In the genomic region with DNA sequence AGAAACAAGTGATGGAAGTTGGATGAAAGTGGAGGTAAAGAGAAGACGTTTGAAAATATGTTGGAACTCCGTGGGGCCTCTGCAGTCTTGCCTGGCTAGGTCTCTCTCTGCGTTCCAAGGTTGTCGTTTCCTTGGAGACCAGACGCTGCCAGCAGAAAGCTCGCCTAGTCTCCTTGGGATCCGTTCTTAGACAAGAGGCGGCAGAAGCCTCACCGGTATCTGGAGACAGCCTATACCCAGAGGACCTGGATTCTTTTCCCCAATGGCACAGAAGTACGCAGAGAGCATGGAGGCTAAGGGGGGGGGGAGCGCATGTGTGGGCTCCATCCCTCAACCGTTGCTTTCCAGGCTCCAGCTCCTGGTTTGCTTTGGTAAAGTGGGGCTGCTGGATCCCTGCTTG, we compare ENCODE assay signal across 10 mouse cellular contexts. TPM values are rescaled to one million over a fixed set of nuclear protein-coding genes. Genes with fewer than 3 reads are reported as not detected.
DNase-seq lines count a peak whose midpoint lies in the region; ATAC-seq and TF ChIP-seq lines count a peak whose summit lies in the region.
"Had no signal": no experiment of that assay in that cellular context is flagged by ENCODE, and none has a peak within 500 bp of the region (broad histone marks: within the 10 kb centered on the region; RNA-seq: fewer than 3 reads in every experiment).

No protein-coding gene starts in this region.

- H3K9me3 ChIP-seq in heart, postnatal 0 days (replicated peaks; ENCODE audit: control insufficient read depth, low read length): no peaks in the 10 kb centered on the region
- no peaks in the 10 kb centered on the region for H3K9me3 ChIP-seq in forebrain, embryonic 12.5 days
- H3K9me3 ChIP-seq in midbrain, embryonic 11.5 days (ENCODE audit: control insufficient read depth, low read length): no peaks in the 10 kb centered on the region
- H3K9me3 ChIP-seq: liver, embryonic 15.5 days had no signal

- 12% methylated on average over 12 of the region's 12 CpGs for WGBS in heart, postnatal 0 days
- 3% methylated on average over 12 of the region's 12 CpGs for WGBS in forebrain, embryonic 12.5 days
- WGBS in midbrain, embryonic 11.5 days: 4% methylated on average over 12 of the region's 12 CpGs

- no peaks in the 10 kb centered on the region for H3K36me3 ChIP-seq in heart, postnatal 0 days (replicated peaks; ENCODE audit: control insufficient read depth, insufficient read depth, low read length)
- H3K36me3 ChIP-seq in forebrain, embryonic 12.5 days (replicated peaks): no peaks in the 10 kb centered on the region
- no peaks in the 10 kb centered on the region for H3K36me3 ChIP-seq in midbrain, embryonic 11.5 days (ENCODE audit: control insufficient read depth, insufficient read depth, low read length)
- H3K36me3 ChIP-seq: liver, embryonic 15.5 days had no signal

- no peak for TF ChIP-seq EP300 in heart, postnatal 0 days (IDR thresholded peaks at IDR 0.05; ENCODE audit: low read depth)

- H3K4me3 ChIP-seq in heart, postnatal 0 days (ENCODE audit: low read depth, low read length): no peak overlapping the region
- no peak overlapping the region for H3K4me3 ChIP-seq in forebrain, embryonic 12.5 days (replicated peaks)
- no peak overlapping the region for H3K4me3 ChIP-seq in midbrain, embryonic 11.5 days (ENCODE audit: low read depth, low read length)
- H3K4me3 ChIP-seq: liver, embryonic 15.5 days had no signal

- H3K4me2 ChIP-seq in heart, postnatal 0 days (ENCODE audit: low read depth, low read length): 0 out of 2 replicates have a peak overlapping the region, but pooled peaks have one; percentile 9
- H3K4me2 ChIP-seq in forebrain, embryonic 12.5 days: peak overlapping the region; percentile 35
- H3K4me2 ChIP-seq in midbrain, embryonic 11.5 days: peak overlapping the region; percentile 18
- H3K4me2 ChIP-seq: liver, embryonic 15.5 days had no signal

- peaks cover 4% of the 10 kb centered on the region; the same call in 1 of the 2 replicates for H3K4me1 ChIP-seq in heart, postnatal 0 days (ENCODE audit: control insufficient read depth, insufficient read depth)
- peaks cover 11% of the 10 kb centered on the region for H3K4me1 ChIP-seq in forebrain, embryonic 12.5 days
- peaks cover 7% of the 10 kb centered on the region; the same call in 1 of the 2 replicates for H3K4me1 ChIP-seq in midbrain, embryonic 11.5 days (ENCODE audit: control insufficient read depth, insufficient read depth, low read length)
- H3K4me1 ChIP-seq: liver, embryonic 15.5 days had no signal

- H3K27ac ChIP-seq in heart, postnatal 0 days (ENCODE audit: low read depth): no peak overlapping the region
- H3K27ac ChIP-seq in forebrain, embryonic 12.5 days: no peak overlapping the region
- H3K27ac ChIP-seq in midbrain, embryonic 11.5 days (ENCODE audit: low read depth, low read length): no peak overlapping the region
- H3K27ac ChIP-seq: liver, embryonic 15.5 days had no signal

- no peak for TF ChIP-seq CTCF in heart, postnatal 0 days (IDR thresholded peaks at IDR 0.05; ENCODE audit: low read depth)

- intact Hi-C loops in heart, postnatal 36 days (cut with DNase I): no loop called here

- no peak overlapping the region for H3K9ac ChIP-seq in heart, postnatal 0 days (replicated peaks; ENCODE audit: low read depth, low read length)
- H3K9ac ChIP-seq in forebrain, embryonic 12.5 days: peak overlapping the region; percentile 3; the same call in 1 of the 2 replicates
- peak overlapping the region; percentile 2; the same call in 1 of the 2 replicates for H3K9ac ChIP-seq in midbrain, embryonic 11.5 days (ENCODE audit: low read length)
- H3K9ac ChIP-seq: liver, embryonic 15.5 days had no signal

- no peak for ATAC-seq in heart, postnatal 0 days (ENCODE audit: insufficient read depth, low read depth)
- ATAC-seq in forebrain, embryonic 12.5 days (ENCODE audit: low FRiP score): no peak
- ATAC-seq in midbrain, embryonic 11.5 days (ENCODE audit: low FRiP score): 0 out of 2 replicates have a peak, but pooled peaks have one; percentile 30

- no peak for DNase-seq in heart, postnatal 0 days (ENCODE audit: low spot score)
- no peak for DNase-seq in heart, postnatal 36 days
- peak; percentile 42 for DNase-seq in ZHBTc4 (ENCODE audit: low read depth, low spot score)
- DNase-seq in midbrain, embryonic 11.5 days (ENCODE audit: low spot score, missing footprints): peak; percentile 88
- DNase-seq in urinary bladder, postnatal 14 days (ENCODE audit: low spot score): no peak
- DNase-seq in cerebellum, adult 8-10 months: no peak
- no peak for DNase-seq in urinary bladder, postnatal 10 days (ENCODE audit: low spot score)

- no peaks in the 10 kb centered on the region for H3K27me3 ChIP-seq in heart, postnatal 0 days (ENCODE audit: control insufficient read depth, insufficient read depth, low read length)
- H3K27me3 ChIP-seq in forebrain, embryonic 12.5 days: no peaks in the 10 kb centered on the region
- H3K27me3 ChIP-seq in midbrain, embryonic 11.5 days (ENCODE audit: control insufficient read depth, insufficient read depth, low read length): no peaks in the 10 kb centered on the region
- H3K27me3 ChIP-seq: liver, embryonic 15.5 days had no signal

RNA-seq across cellular contexts. Expression of a gene that starts 12.1 kb away (rescaled TPM):
- 0.15 and 1.7 TPM in 2 replicates for total RNA-seq in heart, postnatal 0 days (2014; rRNA removed; ENCODE audit: low replicate concordance)
- 5.4 and 5.6 TPM in 2 replicates for polyA plus RNA-seq in heart, postnatal 0 days (2015; fragmentation: Nextera tagmentation; extraction: Ambion mirVana)
- 1 to 10 TPM; 2.0 to 2.1 TPM for total RNA-seq in heart, postnatal 36 days (2021)
- polyA plus RNA-seq in forebrain, embryonic 12.5 days (2016; fragmentation: Nextera tagmentation; extraction: Ambion mirVana): 1.2 and 1.7 TPM in 2 replicates
- polyA plus RNA-seq in midbrain, embryonic 11.5 days (2014; fragmentation: Nextera tagmentation; extraction: Ambion mirVana): 0.40 and 0.93 TPM in 2 replicates

RNA-seq across cellular contexts. Expression of a gene that starts 12.7 kb away (rescaled TPM):
- 21.1 and 27.2 TPM in 2 replicates for total RNA-seq in heart, postnatal 0 days (2014; rRNA removed; ENCODE audit: low replicate concordance)
- 18.3 and 20.6 TPM in 2 replicates for polyA plus RNA-seq in heart, postnatal 0 days (2015; fragmentation: Nextera tagmentation; extraction: Ambion mirVana)
- 10 to 100 TPM in 1 of 2 experiments, 1 to 10 TPM in 1; 8.0 to 10.0 TPM for total RNA-seq in heart, postnatal 36 days (2021)
- polyA plus RNA-seq in forebrain, embryonic 12.5 days (2016; fragmentation: Nextera tagmentation; extraction: Ambion mirVana): 55.2 and 55.9 TPM in 2 replicates
- polyA plus RNA-seq in midbrain, embryonic 11.5 days (2014; fragmentation: Nextera tagmentation; extraction: Ambion mirVana): 52.0 and 55.0 TPM in 2 replicates

RNA-seq across cellular contexts. Expression of a gene that starts 29.6 kb away (rescaled TPM):
- 19.9 and 30.0 TPM in 2 replicates for total RNA-seq in heart, postnatal 0 days (2014; rRNA removed; ENCODE audit: low replicate concordance)
- 5.0 and 5.5 TPM in 2 replicates for polyA plus RNA-seq in heart, postnatal 0 days (2015; fragmentation: Nextera tagmentation; extraction: Ambion mirVana)
- total RNA-seq in heart, postnatal 36 days (2021): 10 to 100 TPM in 1 of 2 experiments, 1 to 10 TPM in 1; 8.2 to 13.8 TPM
- 16.3 and 19.3 TPM in 2 replicates for polyA plus RNA-seq in forebrain, embryonic 12.5 days (2016; fragmentation: Nextera tagmentation; extraction: Ambion mirVana)
- polyA plus RNA-seq in midbrain, embryonic 11.5 days (2014; fragmentation: Nextera tagmentation; extraction: Ambion mirVana): 16.9 and 17.8 TPM in 2 replicates

RNA-seq across cellular contexts. Expression of a gene that starts 36.9 kb away (rescaled TPM):
- not detected in 2 replicates for total RNA-seq in heart, postnatal 0 days (2014; rRNA removed; ENCODE audit: low replicate concordance)
- not detected in 2 replicates for polyA plus RNA-seq in heart, postnatal 0 days (2015; fragmentation: Nextera tagmentation; extraction: Ambion mirVana)
- total RNA-seq in heart, postnatal 36 days (2021): not detected
- not detected in 2 replicates for polyA plus RNA-seq in forebrain, embryonic 12.5 days (2016; fragmentation: Nextera tagmentation; extraction: Ambion mirVana)
- not detected in 2 replicates for polyA plus RNA-seq in midbrain, embryonic 11.5 days (2014; fragmentation: Nextera tagmentation; extraction: Ambion mirVana)
- total RNA-seq: G1E had no signal
- polyA plus RNA-seq: G1E; liver, embryonic 15.5 days had no signal

RNA-seq across cellular contexts. Expression of a gene that starts 49.4 kb away (rescaled TPM):
- not detected in 2 replicates for total RNA-seq in heart, postnatal 0 days (2014; rRNA removed; ENCODE audit: low replicate concordance)
- not detected in 2 replicates for polyA plus RNA-seq in heart, postnatal 0 days (2015; fragmentation: Nextera tagmentation; extraction: Ambion mirVana)
- total RNA-seq in heart, postnatal 36 days (2021): not detected
- not detected in 2 replicates for polyA plus RNA-seq in forebrain, embryonic 12.5 days (2016; fragmentation: Nextera tagmentation; extraction: Ambion mirVana)
- polyA plus RNA-seq in midbrain, embryonic 11.5 days (2014; fragmentation: Nextera tagmentation; extraction: Ambion mirVana): not detected in 2 replicates
- polyA plus RNA-seq: G1E; liver, embryonic 15.5 days had no signal

Comparison
In these comparisons a context has a peak if more than half of its experiments do, and no peak if none do; other contexts are left out.
1. DNase-seq: peak in ZHBTc4 (single experiment) and midbrain, embryonic 11.5 days (single experiment); none in heart, postnatal 0 days (single experiment), heart, postnatal 36 days (0 of 2), urinary bladder, postnatal 14 days (single experiment), cerebellum, adult 8-10 months (single experiment) and urinary bladder, postnatal 10 days (single experiment).
2. Peak in every context shown above with its lines, with median percentiles within 50 percentile points of each other: H3K4me2 ChIP-seq.